Mouse (Mus musculus) bone marrow macrophage, adult 2 months (primary cell): ENCODE measurements around the gene Rhbdd1.

Source experiments
- CTCF ChIP-seq: IDR thresholded peaks from 2 replicates; pipeline ENCODE4 v1.5.1; 2012; ENCODE audit warnings: low read depth, mild to moderate bottlenecking, low read length, moderate library complexity
- POLR2A ChIP-seq: IDR thresholded peaks from 2 replicates; pipeline ENCODE4 v1.6.1; 2012; ENCODE audit warnings: mild to moderate bottlenecking, low read depth, low read length, borderline replicate concordance

DNA sequence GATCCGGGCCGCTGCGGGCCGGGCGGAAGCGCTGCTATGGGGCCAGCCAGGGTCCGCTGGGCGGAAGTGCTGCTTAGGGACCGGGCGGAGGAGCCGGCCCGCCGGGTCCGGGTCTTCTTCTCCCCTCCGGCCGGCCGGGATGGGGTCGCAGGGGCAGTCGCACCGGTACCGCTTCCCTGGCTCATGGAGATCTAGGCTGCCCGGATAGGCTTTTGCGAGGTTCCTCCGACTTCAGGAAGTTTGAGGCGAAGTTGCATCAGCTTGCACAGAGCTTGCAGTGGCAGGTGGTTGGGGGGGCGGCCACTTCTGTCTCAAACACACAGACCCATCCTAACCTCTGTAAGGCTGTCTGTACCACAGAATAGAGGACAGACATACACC, 484 bp downstream of the Rhbdd1 start:
- TF ChIP-seq CTCF: no peak
- no peak for TF ChIP-seq POLR2A
